Mouse (Mus musculus) layer of hippocampus, postnatal 14 days (tissue): ENCODE data around the gene Phactr1. TPM values are rescaled to one million over a fixed set of nuclear protein-coding genes. Genes with fewer than 3 reads are reported as not detected.

ENCODE experiments used
- DNase-seq, 2 experiments: peaks; one replicate each; pipeline ENCODE4 v3.0.0; 2021 to 2022; ENCODE audit warnings: low spot score in 2 of 2, mixed read lengths in 1 of 2
- total RNA-seq, 2 experiments: library from RNA; stranded (reverse); gene quantifications; 2 replicates each; pipeline ENCODE4 v1.2.3; 2021

The Phactr1 gene
- total RNA-seq, 2 experiments from 2014 or later = 276 to 284 TPM

- DNase-seq = peak in 1 of 2 experiments; percentile 43
Measured at GRCm38 (mm10) chr13:42757654-42758400, 77.4 kb downstream of the Phactr1 start.

GRCm38 (mm10) chr13:42759170-42759569 lies 78.7 kb downstream of the Phactr1 start:
- no peak for DNase-seq

GRCm38 (mm10) chr13:42760907-42761544 lies 80.6 kb downstream of the Phactr1 start:
- DNase-seq = no peak

- no peak for DNase-seq
Measured at GRCm38 (mm10) chr13:42772314-42772713, 91.9 kb downstream of the Phactr1 start.

GRCm38 (mm10) chr13:42774040-42774439 lies 93.6 kb downstream of the Phactr1 start:
- DNase-seq = no peak

GRCm38 (mm10) chr13:42782151-42782550 lies 101.7 kb downstream of the Phactr1 start:
- DNase-seq = no peak

- no peak for DNase-seq
Measured at GRCm38 (mm10) chr13:42789221-42789620, 108.8 kb downstream of the Phactr1 start.

- no peak for DNase-seq
Measured at GRCm38 (mm10) chr13:42792279-42792678, 111.9 kb downstream of the Phactr1 start.

GRCm38 (mm10) chr13:42800523-42800922 lies 120.1 kb downstream of the Phactr1 start:
- DNase-seq = no peak

GRCm38 (mm10) chr13:42804314-42804713 lies 123.9 kb downstream of the Phactr1 start:
- no peak for DNase-seq

- DNase-seq = no peak
Measured at GRCm38 (mm10) chr13:42812762-42813161, 132.3 kb downstream of the Phactr1 start.

- peak in 1 of 2 experiments; percentile 49 for DNase-seq
Measured at GRCm38 (mm10) chr13:42818378-42818777, 138.0 kb downstream of the Phactr1 start.

- peak in 1 of 2 experiments; percentile 50 for DNase-seq
Measured at GRCm38 (mm10) chr13:42820513-42820912, 140.1 kb downstream of the Phactr1 start.

- DNase-seq = no peak
Measured at GRCm38 (mm10) chr13:42821426-42822106, 141.1 kb downstream of the Phactr1 start.

- DNase-seq = peak; percentile 87
Measured at GRCm38 (mm10) chr13:42822545-42822944, 142.1 kb downstream of the Phactr1 start.

GRCm38 (mm10) chr13:42823875-42824274 lies 143.5 kb downstream of the Phactr1 start:
- no peak for DNase-seq

GRCm38 (mm10) chr13:42826602-42827001 lies 146.2 kb downstream of the Phactr1 start:
- peak in 1 of 2 experiments; percentile 46 for DNase-seq

GRCm38 (mm10) chr13:42828978-42829377 lies 148.6 kb downstream of the Phactr1 start:
- DNase-seq = no peak

GRCm38 (mm10) chr13:42835441-42835840 lies 155.0 kb downstream of the Phactr1 start:
- DNase-seq = peak in 1 of 2 experiments; percentile 43

GRCm38 (mm10) chr13:42839358-42839757 lies 158.9 kb downstream of the Phactr1 start:
- no peak for DNase-seq

- no peak for DNase-seq
Measured at GRCm38 (mm10) chr13:42852086-42852485, 171.7 kb downstream of the Phactr1 start.
